Mouse (Mus musculus): ENCODE measurements around the gene Upf2. TPM values are rescaled to one million over a fixed set of nuclear protein-coding genes. Genes with fewer than 3 reads are reported as not detected.
A peak's percentile ranks its signal among the peaks of the same experiment; 100 is the strongest.

Upf2 gene
- polyA plus RNA-seq (2016; fragmentation: Nextera tagmentation; extraction: Ambion mirVana): 9.9 and 11.5 TPM in 2 replicates

GRCm38 (mm10) chr2:5950766-5951595, at the start of gene Upf2:
Gene Upf2, plus strand, starts transcription at chr2:5951469.
- peaks cover 11% of the 10 kb centered on the region; the same call in 1 of the 2 replicates for H3K4me1 ChIP-seq
- DNase-seq (ENCODE audit: low spot score): peak; percentile 95
- H3K27me3 ChIP-seq (ENCODE audit: low read depth, poor library complexity, severe bottlenecking): no peaks in the 10 kb centered on the region
- H3K36me3 ChIP-seq: peaks cover 6% of the 10 kb centered on the region; the same call in 1 of the 2 replicates
- H3K27ac ChIP-seq: peak within 1 kb of the TSS; percentile 94
- under 1% methylated on average over 52 of the region's 54 CpGs for WGBS
- H3K4me3 ChIP-seq: peak within 1 kb of the TSS; percentile 91
- no peaks in the 10 kb centered on the region for H3K9me3 ChIP-seq (replicated peaks)

GRCm38 (mm10) chr2:5906092-5906491, 45.2 kb upstream of the Upf2 start:
- DNase-seq (ENCODE audit: low spot score): no peak
- Histone ChIP-seq H3K4me1 (no peaks in the 10 kb centered on the region), H3K4me3 (no peak overlapping the region), H3K36me3 (peaks cover 38% of the 10 kb centered on the region), H3K27ac (no peak overlapping the region), H3K9me3 (replicated peaks) (no peaks in the 10 kb centered on the region), H3K27me3 (ENCODE audit: low read depth, poor library complexity, severe bottlenecking) (no peaks in the 10 kb centered on the region)
- 88% methylated on average over 5 of the region's 5 CpGs for WGBS

- Histone ChIP-seq H3K27me3 (ENCODE audit: low read depth, poor library complexity, severe bottlenecking) (no peaks in the 10 kb centered on the region), H3K36me3 (peaks cover 42% of the 10 kb centered on the region), H3K4me3 (no peak overlapping the region), H3K9me3 (replicated peaks) (no peaks in the 10 kb centered on the region), H3K27ac (no peak overlapping the region), H3K4me1 (no peaks in the 10 kb centered on the region)
- 65% methylated on average over 3 of the region's 3 CpGs for WGBS
- DNase-seq (ENCODE audit: low spot score): peak; percentile 63
Measured at GRCm38 (mm10) chr2:5906625-5907024, 44.6 kb upstream of the Upf2 start.

- H3K36me3 ChIP-seq: peaks cover 48% of the 10 kb centered on the region
- no peak for DNase-seq (ENCODE audit: low spot score)
- no peaks in the 10 kb centered on the region for H3K27me3 ChIP-seq (ENCODE audit: low read depth, poor library complexity, severe bottlenecking)
- H3K27ac ChIP-seq: no peak overlapping the region
- no peaks in the 10 kb centered on the region for H3K4me1 ChIP-seq
- 86% methylated on average over 16 of the region's 16 CpGs for WGBS
- H3K9me3 ChIP-seq (replicated peaks): no peaks in the 10 kb centered on the region
- H3K4me3 ChIP-seq: no peak overlapping the region
Measured at GRCm38 (mm10) chr2:5911282-5911965, 39.8 kb upstream of the Upf2 start.

GRCm38 (mm10) chr2:5922823-5923222, 28.4 kb upstream of the Upf2 start:
- WGBS: 95% methylated on average over 6 of the region's 6 CpGs
- H3K27ac ChIP-seq: no peak overlapping the region
- no peaks in the 10 kb centered on the region for H3K27me3 ChIP-seq (ENCODE audit: low read depth, poor library complexity, severe bottlenecking)
- H3K4me3 ChIP-seq: no peak overlapping the region
- H3K4me1 ChIP-seq: peaks cover 4% of the 10 kb centered on the region
- no peaks in the 10 kb centered on the region for H3K9me3 ChIP-seq (replicated peaks)
- DNase-seq (ENCODE audit: low spot score): no peak
- peaks cover 46% of the 10 kb centered on the region for H3K36me3 ChIP-seq

- no peaks in the 10 kb centered on the region for H3K27me3 ChIP-seq (ENCODE audit: low read depth, poor library complexity, severe bottlenecking)
- H3K27ac ChIP-seq: no peak overlapping the region
- peaks cover 49% of the 10 kb centered on the region for H3K36me3 ChIP-seq
- H3K4me3 ChIP-seq: no peak overlapping the region
- H3K9me3 ChIP-seq (replicated peaks): no peaks in the 10 kb centered on the region
- WGBS: 45% methylated on average over 9 of the region's 9 CpGs
- peak; percentile 52 for DNase-seq (ENCODE audit: low spot score)
- H3K4me1 ChIP-seq: peaks cover 4% of the 10 kb centered on the region
Measured at GRCm38 (mm10) chr2:5923786-5924185, 27.5 kb upstream of the Upf2 start.

GRCm38 (mm10) chr2:5927481-5927880, 23.8 kb upstream of the Upf2 start:
- H3K36me3 ChIP-seq: peaks cover 55% of the 10 kb centered on the region
- 96% methylated on average over 5 of the region's 5 CpGs for WGBS
- H3K9me3 ChIP-seq (replicated peaks): no peaks in the 10 kb centered on the region
- DNase-seq (ENCODE audit: low spot score): no peak
- no peaks in the 10 kb centered on the region for H3K27me3 ChIP-seq (ENCODE audit: low read depth, poor library complexity, severe bottlenecking)
- H3K4me3 ChIP-seq: no peak overlapping the region
- no peak overlapping the region for H3K27ac ChIP-seq
- H3K4me1 ChIP-seq: peaks cover 4% of the 10 kb centered on the region

- H3K9me3 ChIP-seq (replicated peaks): no peaks in the 10 kb centered on the region
- H3K4me1 ChIP-seq: no peaks in the 10 kb centered on the region
- H3K27me3 ChIP-seq (ENCODE audit: low read depth, poor library complexity, severe bottlenecking): no peaks in the 10 kb centered on the region
- H3K27ac ChIP-seq: no peak overlapping the region
- no peak overlapping the region for H3K4me3 ChIP-seq
- no peak for DNase-seq (ENCODE audit: low spot score)
- H3K36me3 ChIP-seq: peaks cover 55% of the 10 kb centered on the region
- 94% methylated on average over 5 of the region's 5 CpGs for WGBS
Measured at GRCm38 (mm10) chr2:5929793-5930192, 21.5 kb upstream of the Upf2 start.

- H3K27ac ChIP-seq: no peak overlapping the region
- H3K36me3 ChIP-seq: peaks cover 55% of the 10 kb centered on the region
- DNase-seq (ENCODE audit: low spot score): no peak
- H3K4me3 ChIP-seq: no peak overlapping the region
- H3K9me3 ChIP-seq (replicated peaks): no peaks in the 10 kb centered on the region
- whole genome bisulfite sequencing: 96% methylated on average over 18 of the region's 18 CpGs
- no peaks in the 10 kb centered on the region for H3K4me1 ChIP-seq
- H3K27me3 ChIP-seq (ENCODE audit: low read depth, poor library complexity, severe bottlenecking): no peaks in the 10 kb centered on the region
Measured at GRCm38 (mm10) chr2:5930291-5931054, 20.8 kb upstream of the Upf2 start.

GRCm38 (mm10) chr2:5931938-5932337, 19.3 kb upstream of the Upf2 start:
- no peaks in the 10 kb centered on the region for H3K27me3 ChIP-seq (ENCODE audit: low read depth, poor library complexity, severe bottlenecking)
- 93% methylated on average over 5 of the region's 5 CpGs for WGBS
- peaks cover 5% of the 10 kb centered on the region; the same call in 1 of the 2 replicates for H3K4me1 ChIP-seq
- peaks cover 50% of the 10 kb centered on the region for H3K36me3 ChIP-seq
- no peak overlapping the region for H3K4me3 ChIP-seq
- no peak for DNase-seq (ENCODE audit: low spot score)
- no peaks in the 10 kb centered on the region for H3K9me3 ChIP-seq (replicated peaks)
- no peak overlapping the region for H3K27ac ChIP-seq

- Histone ChIP-seq H3K4me1 (peaks cover 5% of the 10 kb centered on the region; the same call in 1 of the 2 replicates), H3K4me3 (no peak overlapping the region), H3K9me3 (replicated peaks) (no peaks in the 10 kb centered on the region), H3K27ac (no peak overlapping the region), H3K27me3 (ENCODE audit: low read depth, poor library complexity, severe bottlenecking) (no peaks in the 10 kb centered on the region), H3K36me3 (peaks cover 20% of the 10 kb centered on the region)
- no peak for DNase-seq (ENCODE audit: low spot score)
- 95% methylated on average over 3 of the region's 3 CpGs for WGBS
Measured at GRCm38 (mm10) chr2:5934936-5935335, 16.3 kb upstream of the Upf2 start.

GRCm38 (mm10) chr2:5936068-5936467, 15.2 kb upstream of the Upf2 start:
- DNase-seq (ENCODE audit: low spot score): no peak
- WGBS: 57% methylated on average over 6 of the region's 6 CpGs

More at GRCm38 (mm10) chr2:5936068-5936467, 15.2 kb upstream of the Upf2 start:
- Histone ChIP-seq H3K4me1 (peaks cover 5% of the 10 kb centered on the region; the same call in 1 of the 2 replicates), H3K4me3 (no peak overlapping the region), H3K9me3 (replicated peaks) (no peaks in the 10 kb centered on the region), H3K27ac (no peak overlapping the region), H3K36me3 (0 out of 2 replicates have a peak, but pooled peaks cover 9% of the 10 kb centered on the region), H3K27me3 (ENCODE audit: low read depth, poor library complexity, severe bottlenecking) (no peaks in the 10 kb centered on the region)

Measured in limb, embryonic 10.5 days (tissue).